Mouse (Mus musculus): ENCODE measurements around the gene Adgra3. TPM values are rescaled to one million over a fixed set of nuclear protein-coding genes. Genes with fewer than 3 reads are reported as not detected.

Gene Adgra3
- polyA plus RNA-seq, 1 experiment: not detected

DNA sequence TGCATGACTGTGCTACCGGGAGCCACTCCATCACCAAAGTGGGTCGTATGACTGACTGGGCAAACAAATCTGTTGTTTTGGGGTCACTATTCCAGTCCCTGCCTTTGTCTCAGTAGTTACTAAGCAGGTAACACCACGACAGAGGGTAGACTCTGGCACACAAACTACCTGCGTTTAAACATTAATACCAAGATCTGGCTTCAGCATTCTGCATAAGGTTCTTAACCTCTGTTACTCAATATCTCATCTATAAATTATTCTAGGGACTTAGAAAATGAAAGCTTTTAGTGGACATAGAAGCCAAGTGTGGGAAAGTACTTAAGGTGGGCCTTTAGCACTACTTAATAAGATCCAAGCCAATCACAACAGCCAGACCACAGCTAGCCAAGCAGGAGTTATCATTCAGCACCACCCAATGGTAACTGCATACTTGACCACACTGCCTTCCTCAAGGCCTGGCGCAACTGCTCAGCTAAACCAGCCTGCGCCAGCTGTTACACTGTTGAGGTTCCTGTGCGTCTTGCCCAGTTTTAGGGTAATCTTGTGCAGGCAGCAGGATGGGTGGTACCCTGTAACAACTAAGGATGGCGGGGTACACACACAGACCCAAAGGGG is 23.8 kb downstream of the Adgra3 start:
- WGBS: 85% methylated on average over 8 of the region's 8 CpGs

DNA sequence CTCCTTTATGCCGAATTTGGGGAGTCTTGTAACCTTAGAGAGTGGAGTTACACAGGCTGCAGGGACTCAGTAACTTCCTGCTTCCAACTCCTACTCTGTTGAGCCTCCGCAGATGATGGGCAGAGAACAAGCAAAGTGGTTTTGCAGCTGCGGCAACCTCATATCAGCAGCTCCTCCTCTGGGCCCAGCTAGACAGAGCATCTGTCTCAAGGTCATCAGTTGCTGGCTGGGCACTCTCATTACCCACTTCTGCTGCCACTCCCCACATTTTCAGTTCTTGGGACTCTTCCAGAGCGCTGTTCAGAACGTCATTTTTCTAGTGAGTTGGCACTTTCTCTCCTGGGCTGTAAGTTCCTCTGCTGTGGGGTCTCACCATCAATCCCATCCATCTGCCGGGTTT is 24.6 kb downstream of the Adgra3 start:
- Histone ChIP-seq H3K4me1 (ENCODE audit: control insufficient read depth, insufficient read depth, low read length) (peaks cover 6% of the 10 kb centered on the region), H3K4me3 (ENCODE audit: insufficient read depth, low read depth, low read length) (no peak overlapping the region), H3K27ac (ENCODE audit: insufficient read depth, low read depth, low read length) (no peak overlapping the region)
- TF ChIP-seq CTCF (IDR thresholded peaks at IDR 0.05; ENCODE audit: insufficient read depth, low read depth, low read length) (no peak), POLR2A (IDR thresholded peaks at IDR 0.05; ENCODE audit: insufficient read depth, low read depth, low read length) (no peak)
- 56% methylated on average over 6 of the region's 6 CpGs for WGBS

More for the DNA sequence above, 23.8 kb downstream of the Adgra3 start:
- Histone ChIP-seq H3K4me1 (ENCODE audit: control insufficient read depth, insufficient read depth, low read length) (peaks cover 6% of the 10 kb centered on the region), H3K27ac (ENCODE audit: insufficient read depth, low read depth, low read length) (no peak overlapping the region), H3K4me3 (ENCODE audit: insufficient read depth, low read depth, low read length) (no peak overlapping the region)
- TF ChIP-seq CTCF (IDR thresholded peaks at IDR 0.05; ENCODE audit: insufficient read depth, low read depth, low read length) (no peak), POLR2A (IDR thresholded peaks at IDR 0.05; ENCODE audit: insufficient read depth, low read depth, low read length) (no peak)

DNA sequence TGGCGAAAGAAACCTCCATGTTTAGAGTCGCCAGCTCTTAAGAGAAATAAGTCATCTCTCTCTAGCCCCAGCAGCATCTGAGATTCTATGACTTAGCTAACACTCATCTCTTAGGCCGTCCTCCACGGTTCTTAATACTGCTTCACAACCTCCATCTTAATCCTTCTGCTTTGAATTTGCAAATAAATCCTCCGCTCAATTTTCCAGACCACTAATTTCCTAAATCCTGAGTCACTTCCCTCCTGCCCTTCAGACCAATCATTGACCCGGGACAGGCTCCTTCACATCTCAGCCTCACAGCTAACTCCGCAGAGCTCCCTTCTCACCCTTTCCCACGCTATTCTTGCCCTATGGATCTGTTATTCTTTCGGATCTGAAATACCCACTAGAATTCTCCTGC is 25.1 kb downstream of the Adgra3 start:
- peaks cover 6% of the 10 kb centered on the region for H3K4me1 ChIP-seq (ENCODE audit: control insufficient read depth, insufficient read depth, low read length)
- H3K4me3 ChIP-seq (ENCODE audit: insufficient read depth, low read depth, low read length): no peak overlapping the region
- no peak overlapping the region for H3K27ac ChIP-seq (ENCODE audit: insufficient read depth, low read depth, low read length)
- WGBS: 65% methylated on average over 9 of the region's 9 CpGs
- TF ChIP-seq POLR2A (IDR thresholded peaks at IDR 0.05; ENCODE audit: insufficient read depth, low read depth, low read length) (no peak), CTCF (IDR thresholded peaks at IDR 0.05; ENCODE audit: insufficient read depth, low read depth, low read length) (no peak)

- no peak overlapping the region for H3K27ac ChIP-seq (ENCODE audit: insufficient read depth, low read depth, low read length)
- no peak for TF ChIP-seq CTCF (IDR thresholded peaks at IDR 0.05; ENCODE audit: insufficient read depth, low read depth, low read length)
- no peak for TF ChIP-seq POLR2A (IDR thresholded peaks at IDR 0.05; ENCODE audit: insufficient read depth, low read depth, low read length)
- WGBS: 31% methylated on average over 5 of the region's 5 CpGs
- H3K4me1 ChIP-seq (ENCODE audit: control insufficient read depth, insufficient read depth, low read length): peaks cover 6% of the 10 kb centered on the region
- H3K4me3 ChIP-seq (ENCODE audit: insufficient read depth, low read depth, low read length): no peak overlapping the region
Measured at GRCm38 (mm10) chr5:50032332-50032731, 26.5 kb downstream of the Adgra3 start.

GRCm38 (mm10) chr5:50031763-50032272 is 27.0 kb downstream of the Adgra3 start:
- TF ChIP-seq CTCF (IDR thresholded peaks at IDR 0.05; ENCODE audit: insufficient read depth, low read depth, low read length) (no peak), POLR2A (IDR thresholded peaks at IDR 0.05; ENCODE audit: insufficient read depth, low read depth, low read length) (no peak)
- WGBS: 84% methylated on average over 2 of the region's 2 CpGs
- no peak overlapping the region for H3K4me3 ChIP-seq (ENCODE audit: insufficient read depth, low read depth, low read length)
- H3K4me1 ChIP-seq (ENCODE audit: control insufficient read depth, insufficient read depth, low read length): peaks cover 9% of the 10 kb centered on the region
- no peak overlapping the region for H3K27ac ChIP-seq (ENCODE audit: insufficient read depth, low read depth, low read length)

DNA sequence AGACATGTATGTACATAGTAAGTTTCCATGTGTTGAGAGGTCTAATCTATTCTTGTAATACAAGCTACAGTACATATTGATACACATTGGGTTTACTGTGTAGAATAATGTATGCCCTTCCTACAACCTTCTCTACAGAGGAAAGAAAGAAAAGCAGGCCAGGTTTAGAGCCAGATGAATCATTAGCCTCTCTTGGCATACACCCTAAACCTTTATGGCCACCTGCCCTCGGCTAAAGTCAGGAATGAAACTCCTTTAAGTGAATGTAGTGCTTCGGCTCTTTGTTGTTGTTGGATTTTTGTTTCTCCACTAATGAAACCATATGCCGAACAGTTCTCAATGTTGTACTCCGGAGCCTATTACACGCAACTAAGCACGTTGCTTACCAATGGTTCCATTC is 27.5 kb downstream of the Adgra3 start:
- no peak overlapping the region for H3K4me3 ChIP-seq (ENCODE audit: insufficient read depth, low read depth, low read length)
- TF ChIP-seq CTCF (IDR thresholded peaks at IDR 0.05; ENCODE audit: insufficient read depth, low read depth, low read length) (no peak), POLR2A (IDR thresholded peaks at IDR 0.05; ENCODE audit: insufficient read depth, low read depth, low read length) (no peak)
- peaks cover 11% of the 10 kb centered on the region for H3K4me1 ChIP-seq (ENCODE audit: control insufficient read depth, insufficient read depth, low read length)
- 92% methylated on average over 6 of the region's 6 CpGs for WGBS
- H3K27ac ChIP-seq (ENCODE audit: insufficient read depth, low read depth, low read length): no peak overlapping the region

- Histone ChIP-seq H3K4me1 (ENCODE audit: control insufficient read depth, insufficient read depth, low read length) (peaks cover 9% of the 10 kb centered on the region), H3K27ac (ENCODE audit: insufficient read depth, low read depth, low read length) (no peak overlapping the region), H3K4me3 (ENCODE audit: insufficient read depth, low read depth, low read length) (no peak overlapping the region)
- TF ChIP-seq CTCF (IDR thresholded peaks at IDR 0.05; ENCODE audit: insufficient read depth, low read depth, low read length): no peak
- TF ChIP-seq POLR2A (IDR thresholded peaks at IDR 0.05; ENCODE audit: insufficient read depth, low read depth, low read length): no peak
- WGBS: 93% methylated on average over 6 of the region's 6 CpGs
Measured at GRCm38 (mm10) chr5:50029662-50030061, 29.1 kb downstream of the Adgra3 start.

- Histone ChIP-seq H3K4me1 (ENCODE audit: control insufficient read depth, insufficient read depth, low read length) (peaks cover 5% of the 10 kb centered on the region), H3K4me3 (ENCODE audit: insufficient read depth, low read depth, low read length) (no peak overlapping the region), H3K27ac (ENCODE audit: insufficient read depth, low read depth, low read length) (no peak overlapping the region)
- no peak for TF ChIP-seq POLR2A (IDR thresholded peaks at IDR 0.05; ENCODE audit: insufficient read depth, low read depth, low read length)
- TF ChIP-seq CTCF (IDR thresholded peaks at IDR 0.05; ENCODE audit: insufficient read depth, low read depth, low read length): no peak
- WGBS: 57% methylated on average over 5 of the region's 5 CpGs
Measured at GRCm38 (mm10) chr5:50027561-50027960, 31.2 kb downstream of the Adgra3 start.

DNA sequence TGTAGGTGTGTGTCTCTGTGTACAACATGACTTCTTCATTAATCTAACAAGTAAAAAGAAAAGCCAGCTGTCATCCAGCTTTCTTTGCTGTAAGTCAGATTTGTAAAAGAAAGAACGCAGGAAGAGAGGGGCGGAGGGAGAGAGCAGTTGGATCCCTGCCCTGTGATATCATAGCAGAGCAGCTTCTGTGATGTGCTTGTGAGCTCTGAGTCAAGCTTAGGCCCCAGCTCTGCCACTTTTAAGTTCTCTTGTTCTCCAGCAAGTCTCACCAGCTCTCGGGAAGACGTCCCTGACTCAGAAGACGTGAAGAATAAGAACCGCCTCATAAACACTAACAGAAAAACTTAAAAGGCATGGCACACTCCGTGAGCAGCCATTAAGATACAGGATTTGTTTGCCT is 31.8 kb downstream of the Adgra3 start:
- 21% methylated on average over 7 of the region's 7 CpGs for WGBS
- no peak overlapping the region for H3K27ac ChIP-seq (ENCODE audit: insufficient read depth, low read depth, low read length)
- TF ChIP-seq POLR2A (IDR thresholded peaks at IDR 0.05; ENCODE audit: insufficient read depth, low read depth, low read length) (no peak), CTCF (IDR thresholded peaks at IDR 0.05; ENCODE audit: insufficient read depth, low read depth, low read length) (no peak)
- H3K4me3 ChIP-seq (ENCODE audit: insufficient read depth, low read depth, low read length): no peak overlapping the region
- H3K4me1 ChIP-seq (ENCODE audit: control insufficient read depth, insufficient read depth, low read length): peaks cover 5% of the 10 kb centered on the region
